Mouse (Mus musculus) ES-E14 (cell line): ENCODE data around the gene Tcf19.

ENCODE experiments used
- CHD2 ChIP-seq: IDR thresholded peaks from 2 replicates; pipeline ENCODE4 v1.6.1; 2014; ENCODE audit warnings: mild to moderate bottlenecking, low read depth, low read length, inconsistent platforms
- HCFC1 ChIP-seq: IDR thresholded peaks from 2 replicates; pipeline ENCODE4 v1.6.1; 2012; ENCODE audit warnings: low read length, inconsistent platforms, borderline replicate concordance; ENCODE audit not compliant: insufficient read depth
- MAFK ChIP-seq: IDR thresholded peaks from 2 replicates; pipeline ENCODE4 v1.6.1; 2014; ENCODE audit warnings: mild to moderate bottlenecking, low read depth, low read length, inconsistent platforms; ENCODE audit not compliant: insufficient read depth
- ZC3H11A ChIP-seq: IDR thresholded peaks from 2 replicates; pipeline ENCODE4 v1.6.1; 2012; ENCODE audit warnings: low read depth, mild to moderate bottlenecking, inconsistent platforms, low read length, borderline replicate concordance
- ZNF384 ChIP-seq: IDR thresholded peaks from 2 replicates; pipeline ENCODE4 v1.6.1; 2012; ENCODE audit warnings: low read depth, low read length, inconsistent platforms

DNA sequence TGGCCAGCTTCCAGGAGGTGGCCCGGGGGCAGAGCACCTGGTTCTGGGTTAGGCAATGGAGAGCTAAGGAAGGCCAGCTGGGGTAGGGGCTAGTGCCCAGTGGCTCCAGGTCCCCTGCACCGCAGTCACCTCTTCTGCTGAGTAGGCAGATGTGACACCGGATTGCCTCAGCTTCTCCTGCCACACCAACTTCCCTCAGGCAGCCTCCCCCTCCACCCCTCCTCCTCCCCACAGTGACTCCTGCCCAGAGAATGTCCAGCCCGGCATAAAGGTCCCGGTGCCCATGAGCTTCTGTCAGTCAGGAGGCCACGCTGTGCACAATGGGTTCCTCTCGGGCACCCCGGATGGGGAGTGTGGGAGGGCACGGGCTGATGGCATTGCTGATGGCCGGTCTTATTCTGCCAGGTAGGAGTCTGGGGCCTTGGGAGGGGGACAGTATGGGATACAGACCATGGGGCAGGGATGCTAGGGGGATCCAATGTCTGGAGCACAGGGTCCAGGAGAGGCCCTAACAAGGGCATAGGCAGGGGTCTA, 35.3 kb upstream of the Tcf19 start, which contains the start of gene Cdsn:
- TF ChIP-seq ZNF384, result no peak
- TF ChIP-seq ZC3H11A, result no peak
- TF ChIP-seq MAFK, result no peak
- no peak for TF ChIP-seq HCFC1
- TF ChIP-seq CHD2, result no peak
